Mouse (Mus musculus) neutrophil, adult 59 days (primary cell): Measurements from ENCODE around the gene Polr2i. TPM values are rescaled to one million over a fixed set of nuclear protein-coding genes. Genes with fewer than 3 reads are reported as not detected.

ENCODE experiments used
- total RNA-seq, 2 experiments: library from RNA; stranded (reverse); gene quantifications; 1 replicate in 1 of 2; 2 replicates in 1 of 2; pipeline ENCODE4 v1.2.4; 2023

Polr2i gene
- 10 to 100 TPM; 30.4 to 34.5 TPM for total RNA-seq

GRCm38 (mm10) chr7:30231669-30232454 is at the start of gene Polr2i, which contains the start of gene Tbcb:
TSS of gene Polr2i (plus strand) at chr7:30231948.
TSS of gene Tbcb (minus strand) at chr7:30232272.

GRCm38 (mm10) chr7:30183879-30184289 is 47.9 kb upstream of the Polr2i start, which contains the start of gene Cox7a1:
TSS of gene Cox7a1 (plus strand) at chr7:30184144.

GRCm38 (mm10) chr7:30198481-30198971 is 33.2 kb upstream of the Polr2i start, which contains the start of gene Capns1:
TSS of gene Capns1 (minus strand) at chr7:30198811.

GRCm38 (mm10) chr7:30235625-30236024 is 3.9 kb downstream of the Polr2i start, which contains the start of gene Ovol3:
TSS of gene Ovol3 (minus strand) at chr7:30235725.

GRCm38 (mm10) chr7:30279951-30280669 is 48.4 kb downstream of the Polr2i start, which contains the start of the genes Thap8 and Wdr62:
TSS of gene Thap8 (plus strand) at chr7:30280094.
TSS of gene Wdr62 (minus strand) at chr7:30280419.

Other genes with a start within 250 kb of the Polr2i start
- gene Zfp568, start 248.0 kb upstream of the Polr2i start, total RNA-seq = 10 to 100 TPM in 1 of 2 experiments, 1 to 10 TPM in 1; 9.7 to 13.8 TPM
- under 1 TPM; 0.44 to 0.71 TPM for gene Zfp14, start 180.6 kb upstream of the Polr2i start, total RNA-seq
- under 1 TPM; 0.47 to 0.77 TPM for gene Zfp82, start 159.0 kb upstream of the Polr2i start, total RNA-seq
- not detected for gene Gm26920, start 141.5 kb upstream of the Polr2i start, total RNA-seq
- gene Zfp566, start 141.4 kb upstream of the Polr2i start, total RNA-seq = 1 to 10 TPM in 1 of 2 experiments, under 1 TPM in 1; 0.57 to 2.0 TPM
- 1 to 10 TPM; 5.9 to 6.9 TPM for gene Zfp260, start 137.2 kb upstream of the Polr2i start, total RNA-seq
- gene Zfp382, start 110.0 kb upstream of the Polr2i start, total RNA-seq = 10 to 100 TPM; 10.5 to 11.6 TPM
- gene Zfp146, start 62.2 kb upstream of the Polr2i start, total RNA-seq = 10 to 100 TPM; 13.5 to 18.0 TPM
- 1 to 10 TPM; 1.5 to 1.6 TPM for gene Cox7a1, start 47.8 kb upstream of the Polr2i start, total RNA-seq
- gene Capns1, start 33.1 kb upstream of the Polr2i start, total RNA-seq = 100 to 1,000 TPM; 225 to 239 TPM
- gene Tbcb, start 324 bp downstream of the Polr2i start, total RNA-seq = 10 to 100 TPM; 38.7 to 46.2 TPM
- not detected for gene Ovol3, start 3.8 kb downstream of the Polr2i start, total RNA-seq
- gene Thap8, start 48.1 kb downstream of the Polr2i start, total RNA-seq = under 1 TPM; 0.27 to 0.37 TPM
- gene Wdr62, start 48.5 kb downstream of the Polr2i start, total RNA-seq = 10 to 100 TPM; 16.6 to 21.5 TPM
- not detected for gene Clip3, start 59.8 kb downstream of the Polr2i start, total RNA-seq
- gene Alkbh6, start 76.8 kb downstream of the Polr2i start, total RNA-seq = 10 to 100 TPM; 14.6 to 14.7 TPM
- under 1 TPM in 1 of 2 experiments, not detected in 1; 0.76 TPM for gene Syne4, start 82.9 kb downstream of the Polr2i start, total RNA-seq
- gene E130208F15Rik, start 89.8 kb downstream of the Polr2i start, total RNA-seq = not detected
- gene Sdhaf1, start 91.9 kb downstream of the Polr2i start, total RNA-seq = 1 to 10 TPM; 3.2 to 3.4 TPM
- gene Lrfn3, start 130.8 kb downstream of the Polr2i start, total RNA-seq = not detected
- 1,000 to 10,000 TPM; 2,122 to 2,210 TPM for gene Tyrobp, start 181.8 kb downstream of the Polr2i start, total RNA-seq
- 100 to 1,000 TPM; 116 to 123 TPM for gene Hcst, start 187.9 kb downstream of the Polr2i start, total RNA-seq
- gene Nfkbid, start 189.8 kb downstream of the Polr2i start, total RNA-seq = 10 to 100 TPM; 65.6 to 78.9 TPM
- under 1 TPM in 1 of 2 experiments, not detected in 1; 0.27 TPM for gene Aplp1, start 213.6 kb downstream of the Polr2i start, total RNA-seq
- not detected for gene Kirrel2, start 225.7 kb downstream of the Polr2i start, total RNA-seq
- not detected for gene Nphs1, start 226.4 kb downstream of the Polr2i start, total RNA-seq